Mouse (Mus musculus): ENCODE data around the gene Pla2g1b. TPM values are rescaled to one million over a fixed set of nuclear protein-coding genes. Genes with fewer than 3 reads are reported as not detected.
A peak's percentile ranks its signal among the peaks of the same experiment; 100 is the strongest.

Pla2g1b gene
- total RNA-seq (2021), result not detected

- DNase-seq (ENCODE audit: low spot score in 2 of 2), result no peak
- intact Hi-C loops (cut with DNase I), result no loop called here
Measured at GRCm38 (mm10) chr5:115465642-115466420, at the start of gene Pla2g1b. Pla2g1b (plus strand) TSS chr5:115466262.

- no peak for DNase-seq (ENCODE audit: low spot score in 2 of 2)
- intact Hi-C loops (cut with DNase I), result no loop called here
Measured at GRCm38 (mm10) chr5:115428831-115429358, 37.2 kb upstream of the Pla2g1b start.

DNA sequence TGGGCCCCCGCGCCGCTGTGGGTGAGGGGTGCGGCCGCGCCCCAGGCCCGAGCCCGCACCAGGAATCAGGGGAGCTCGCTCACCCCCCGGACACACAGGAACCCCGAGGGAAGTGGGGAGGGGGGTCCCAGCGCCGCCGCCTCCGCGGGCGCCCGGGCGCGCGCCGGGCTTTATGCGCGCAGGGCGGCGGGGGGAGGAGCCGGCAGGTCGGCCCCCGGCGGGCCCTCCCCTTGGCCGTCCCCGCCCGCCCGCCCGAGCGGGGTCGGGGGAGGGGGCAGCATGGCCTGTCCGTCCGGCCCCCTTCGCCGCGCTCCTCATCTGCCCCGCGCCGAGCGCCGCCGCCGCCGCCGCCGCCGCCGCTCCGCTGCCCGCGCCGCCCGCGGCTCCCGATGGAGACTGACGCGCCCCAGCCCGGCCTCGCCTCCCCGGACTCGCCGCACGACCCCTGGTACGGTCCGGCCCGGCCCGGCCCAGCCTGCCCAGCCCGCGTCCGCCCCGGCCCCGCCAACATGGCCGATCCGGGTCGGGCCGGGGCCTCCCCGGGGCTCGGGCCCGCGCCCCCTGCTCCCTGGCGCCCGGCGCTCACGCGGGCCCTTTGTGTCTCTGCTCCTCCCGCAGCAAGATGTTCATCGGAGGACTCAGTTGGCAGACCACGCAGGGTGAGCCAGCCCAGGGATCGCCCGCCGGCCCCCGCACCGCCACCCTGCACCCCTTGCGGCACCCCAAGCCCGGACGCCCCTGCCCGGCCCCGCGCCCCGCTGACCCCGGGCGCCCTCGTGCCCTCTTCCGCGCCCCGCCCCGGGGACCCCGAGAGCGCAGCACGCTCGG lies 36.5 kb upstream of the Pla2g1b start, which contains the start of gene Msi1:
Gene Msi1 (plus strand): TSS at position 241 of the 828 bp plus-strand sequence.
- DNase-seq (ENCODE audit: low spot score in 2 of 2), result peak in 1 of 2 experiments; percentile 30
- intact Hi-C loops (cut with DNase I), result no loop called here

GRCm38 (mm10) chr5:115430187-115430960 lies 35.7 kb upstream of the Pla2g1b start:
- DNase-seq (ENCODE audit: low spot score in 2 of 2), result no peak
- intact Hi-C loops (cut with DNase I), result no loop called here

DNA sequence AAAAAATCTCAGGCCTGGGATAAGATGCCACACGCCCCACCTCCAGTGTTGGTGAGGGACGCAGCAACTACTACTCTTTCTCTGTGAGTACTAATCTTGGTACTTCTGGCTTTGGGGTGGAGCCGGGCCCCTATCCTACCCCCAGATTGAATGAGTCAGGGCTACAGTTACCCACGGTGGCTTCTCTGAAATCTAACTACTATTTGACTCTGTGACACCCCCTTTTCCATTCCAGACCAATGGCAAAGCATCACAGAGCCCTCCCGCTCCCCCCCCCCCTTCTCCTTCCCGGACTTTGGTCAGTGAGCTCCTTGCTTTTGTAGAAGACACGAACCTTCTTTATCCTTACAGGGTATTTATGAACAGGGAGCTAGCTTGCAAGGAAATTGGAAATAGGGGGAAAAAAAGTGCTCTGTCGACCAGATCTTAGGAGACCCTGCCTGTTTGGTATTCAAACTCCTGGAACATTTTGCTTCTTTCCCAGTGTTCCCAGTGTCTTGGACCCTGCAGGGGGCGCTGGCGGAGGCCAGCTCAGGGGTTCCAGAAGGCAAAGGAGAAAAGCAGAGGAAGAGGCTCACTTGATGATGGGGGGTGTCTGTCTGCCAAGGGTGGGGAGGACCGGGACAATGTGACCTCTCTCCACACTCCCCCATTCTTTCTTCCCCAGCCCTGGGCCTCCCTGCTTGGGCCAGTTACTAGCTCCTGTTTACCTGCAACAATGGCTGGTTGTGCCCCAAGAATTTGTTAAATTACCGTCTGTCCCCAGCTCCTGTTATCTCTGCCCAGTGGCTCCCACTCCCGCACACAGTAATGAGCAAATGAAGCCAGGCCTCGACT lies 34.8 kb upstream of the Pla2g1b start:
- intact Hi-C loops (cut with DNase I), result no loop called here
- peak in 1 of 2 experiments; percentile 42 for DNase-seq (ENCODE audit: low spot score in 2 of 2)

- intact Hi-C loops (cut with DNase I), result no loop called here
- DNase-seq (ENCODE audit: low spot score in 2 of 2), result no peak
Measured at GRCm38 (mm10) chr5:115431898-115432259, 34.2 kb upstream of the Pla2g1b start.

GRCm38 (mm10) chr5:115432395-115432794 lies 33.7 kb upstream of the Pla2g1b start:
- intact Hi-C loops (cut with DNase I), result no loop called here
- no peak for DNase-seq (ENCODE audit: low spot score in 2 of 2)

- intact Hi-C loops (cut with DNase I), result no loop called here
- no peak for DNase-seq (ENCODE audit: low spot score in 2 of 2)
Measured at GRCm38 (mm10) chr5:115433191-115433590, 32.9 kb upstream of the Pla2g1b start.

- intact Hi-C loops (cut with DNase I), result no loop called here
- no peak for DNase-seq (ENCODE audit: low spot score in 2 of 2)
Measured at GRCm38 (mm10) chr5:115434280-115434852, 31.7 kb upstream of the Pla2g1b start.

GRCm38 (mm10) chr5:115434853-115435754 lies 31.0 kb upstream of the Pla2g1b start:
- DNase-seq (ENCODE audit: low spot score in 2 of 2), result no peak
- intact Hi-C loops (cut with DNase I), result no loop called here

- no peak for DNase-seq (ENCODE audit: low spot score in 2 of 2)
- intact Hi-C loops (cut with DNase I), result no loop called here
Measured at GRCm38 (mm10) chr5:115435755-115436379, 30.2 kb upstream of the Pla2g1b start.

GRCm38 (mm10) chr5:115436421-115437124 lies 29.5 kb upstream of the Pla2g1b start:
- peak; percentile 89 to 94 for DNase-seq (ENCODE audit: low spot score in 2 of 2)
- intact Hi-C loops (cut with DNase I), result no loop called here

GRCm38 (mm10) chr5:115437242-115437944 lies 28.7 kb upstream of the Pla2g1b start:
- intact Hi-C loops (cut with DNase I), result no loop called here
- no peak for DNase-seq (ENCODE audit: low spot score in 2 of 2)

DNA sequence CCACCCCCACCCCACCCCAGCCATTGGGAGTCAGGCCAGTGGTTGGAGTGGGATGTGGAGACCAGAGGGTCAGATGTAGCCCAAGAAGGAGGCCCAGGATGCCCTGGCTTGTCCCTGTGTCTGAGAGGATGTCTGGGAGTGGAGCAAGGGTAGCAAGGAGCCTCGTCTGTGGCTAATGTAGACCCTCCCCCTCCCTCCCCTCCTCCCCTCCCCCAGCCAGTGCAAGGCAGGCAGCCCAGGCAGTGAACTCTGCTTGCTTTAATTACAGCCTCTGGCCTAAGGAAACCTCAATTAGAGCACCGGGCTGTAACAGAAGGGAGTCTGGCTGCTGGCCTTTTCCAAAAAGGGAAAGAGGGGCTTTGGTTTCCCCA lies 28.1 kb upstream of the Pla2g1b start:
- DNase-seq (ENCODE audit: low spot score in 2 of 2), result no peak
- intact Hi-C loops (cut with DNase I), result no loop called here

DNA sequence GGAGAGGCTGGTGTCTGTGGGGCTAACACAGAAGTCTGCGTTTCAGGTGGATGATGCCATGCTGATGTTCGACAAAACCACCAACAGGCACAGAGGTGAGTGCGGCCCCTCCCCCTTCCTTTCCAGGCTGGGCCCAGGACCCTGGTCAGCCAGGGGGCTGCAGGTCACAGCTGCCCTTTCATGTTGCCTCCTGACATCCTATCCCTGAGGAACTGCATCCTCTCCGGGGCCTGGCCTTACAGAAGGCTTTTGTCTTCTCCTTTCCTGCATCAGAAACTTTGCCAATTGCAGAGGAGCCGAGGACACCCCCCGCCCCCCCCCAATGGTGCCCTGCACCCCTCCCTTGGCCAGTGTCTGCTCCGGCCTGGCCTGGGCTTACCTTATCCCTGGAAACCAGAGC lies 27.4 kb upstream of the Pla2g1b start:
- intact Hi-C loops (cut with DNase I), result no loop called here
- no peak for DNase-seq (ENCODE audit: low spot score in 2 of 2)
